Mouse (Mus musculus) heart, postnatal 10 days (tissue): ENCODE results near the gene Gm49396. TPM values are rescaled to one million over a fixed set of nuclear protein-coding genes. Genes with fewer than 3 reads are reported as not detected.
A peak's percentile ranks its signal among the peaks of the same experiment; 100 is the strongest.

ENCODE experiments used
- DNase-seq, 2 experiments: peaks; one replicate each; pipeline ENCODE4 v3.0.0; 2021
- intact Hi-C: fragments of 180-260 bp; cut with DNase I; formaldehyde crosslinking; loops from one replicate; pipeline ENCODE4 v1.15.1; 2025
- total RNA-seq, 2 experiments: library from RNA; stranded (reverse); gene quantifications; 2 replicates each; pipeline ENCODE4 v1.2.3; 2021

Gm49396 gene
- total RNA-seq, 2 experiments from 2014 or later = 1.7 to 1.8 TPM

- intact Hi-C loops = no loop called here
- no peak for DNase-seq
Measured at GRCm38 (mm10) chr7:30585170-30585569, 22.0 kb downstream of the Gm49396 start.

DNA sequence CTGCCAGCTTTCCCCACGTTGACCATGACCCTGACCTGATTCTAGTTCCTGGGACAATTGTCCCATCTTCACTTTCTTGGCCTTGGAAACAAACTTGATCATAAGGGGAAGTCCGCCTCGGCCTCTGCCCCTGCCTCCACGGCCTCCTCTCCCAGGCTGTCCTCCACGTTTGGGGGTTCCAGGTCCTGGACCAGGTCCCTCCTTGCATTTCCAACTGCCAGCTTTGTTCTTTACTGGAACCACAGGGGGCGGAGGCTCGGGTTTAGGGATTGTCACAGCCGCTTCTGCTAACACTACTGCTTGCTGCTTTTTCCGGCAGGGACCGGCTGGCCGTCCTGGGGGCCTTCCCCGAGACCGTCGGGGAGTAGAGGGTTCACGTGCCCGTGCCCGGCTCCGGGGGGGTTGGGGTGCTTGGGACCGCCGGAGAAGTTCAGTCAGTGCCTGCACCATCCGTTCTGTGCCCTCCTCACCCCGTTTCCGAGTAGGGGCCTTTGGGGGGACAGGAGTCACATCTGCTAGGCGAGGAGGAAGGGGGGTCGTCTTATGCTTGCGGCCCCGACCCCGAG is 23.4 kb downstream of the Gm49396 start:
- intact Hi-C loops = loop anchor here (1.0 kb wide), 1 partner anchor 21 kb away; the partner anchor contains the start of gene Igflr1

DNA sequence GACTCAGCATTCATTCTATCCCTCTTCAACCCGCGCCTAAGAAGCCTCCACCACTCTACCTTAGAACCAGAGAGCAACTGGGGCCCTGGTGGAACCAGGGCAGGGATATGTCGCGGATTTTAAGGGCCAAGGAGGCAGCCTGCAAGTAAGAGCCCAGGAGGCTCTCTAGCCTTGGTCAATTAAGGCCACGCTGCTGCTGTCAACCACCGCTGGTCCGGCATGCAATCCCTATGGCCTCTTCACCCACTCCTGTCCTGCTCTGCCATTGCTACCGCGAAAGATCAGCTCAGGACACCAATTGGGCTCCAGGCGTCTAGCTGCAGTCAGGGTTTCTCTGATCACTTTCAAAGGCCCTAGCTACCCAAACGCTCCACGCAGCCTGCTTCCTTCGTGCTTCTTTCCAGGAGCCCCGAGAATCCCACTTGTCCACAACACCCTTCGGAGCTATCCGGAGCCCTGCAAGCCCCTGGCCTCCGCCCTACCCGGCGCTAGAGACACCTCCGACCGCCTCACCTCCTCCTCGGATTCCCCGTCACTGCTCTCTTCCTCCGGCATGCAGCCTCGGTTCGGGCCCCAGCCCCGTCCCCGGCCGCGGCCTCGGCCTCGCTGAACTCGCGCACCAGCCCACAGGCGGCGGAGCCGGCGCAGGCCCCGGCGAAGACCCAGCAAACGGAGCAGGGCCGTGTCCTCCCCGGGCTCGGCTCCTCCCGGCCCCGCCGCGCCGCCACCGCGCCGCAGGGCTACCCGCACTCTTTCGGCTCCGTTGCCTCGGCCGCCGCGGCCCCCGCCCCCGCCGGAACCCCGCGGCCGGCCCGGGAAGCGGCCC is 24.9 kb downstream of the Gm49396 start:
- intact Hi-C loops = loop anchor here (1.0 to 2.0 kb wide), 2 partner anchors 23 to 271 kb away; partner anchors contain the start of gene Igflr1
- peak; percentile 68 to 70 for DNase-seq

More for the DNA sequence above, 23.4 kb downstream of the Gm49396 start:
- no peak for DNase-seq

GRCm38 (mm10) chr7:30588676-30589434 is 25.7 kb downstream of the Gm49396 start, which contains the start of gene Kmt2b:
Gene Kmt2b, minus strand, starts transcription at chr7:30588726.
- peak; percentile 96 to 98 for DNase-seq
- intact Hi-C loops = loop anchor here (1.0 to 2.0 kb wide), 4 partner anchors 19 to 270 kb away; partner anchors contain the start of gene Tmem147

DNA sequence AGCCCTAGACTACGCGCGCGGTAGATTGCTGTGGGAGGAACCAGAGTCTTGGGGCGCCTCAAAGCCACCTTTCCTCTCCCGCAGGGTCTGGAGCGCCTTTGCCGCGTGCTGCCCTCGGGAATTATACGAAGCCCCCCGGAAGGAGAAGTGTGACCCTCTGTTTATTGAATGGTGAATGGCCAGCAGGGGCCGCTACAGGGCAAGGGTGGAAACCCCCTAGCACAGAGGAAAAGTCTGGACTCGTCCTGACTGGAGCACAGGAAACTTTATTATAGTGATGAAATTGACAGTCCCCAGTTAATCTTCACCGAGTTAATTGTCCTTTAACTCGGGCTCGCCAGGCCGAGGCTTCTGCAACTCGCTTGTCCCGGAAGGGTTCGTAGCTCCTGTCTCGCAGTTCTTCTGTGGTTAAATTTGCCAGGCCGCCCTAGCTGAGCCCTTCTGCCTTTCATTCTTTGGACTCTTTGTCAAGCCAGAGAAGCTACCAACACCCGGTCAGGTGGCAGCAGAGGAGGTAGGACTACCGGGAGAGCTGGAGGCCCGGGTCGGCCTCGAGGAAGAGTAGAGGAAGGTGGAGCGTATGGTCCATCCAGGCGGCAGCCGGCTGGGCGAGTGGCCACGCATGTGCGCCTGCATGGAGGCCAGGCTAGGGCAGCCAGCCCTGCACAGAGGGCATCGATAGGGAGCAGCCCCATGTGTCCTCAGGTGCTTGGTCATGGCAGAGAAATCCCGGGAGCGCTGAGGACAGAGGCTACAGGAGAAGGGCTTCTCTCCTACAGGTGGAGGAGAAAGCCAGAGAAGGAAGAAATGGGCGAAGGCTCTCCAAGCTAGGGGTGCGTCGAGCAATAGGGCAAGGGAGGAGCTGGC is 26.5 kb downstream of the Gm49396 start:
- peak; percentile 88 to 92 for DNase-seq
- intact Hi-C loops = loop anchor here (1.0 to 10.0 kb wide), 6 partner anchors 19 to 375 kb away; partner anchors contain the start of gene Tmem147

GRCm38 (mm10) chr7:30590927-30591604 is 27.9 kb downstream of the Gm49396 start:
- intact Hi-C loops = loop anchor here (5.0 to 10.0 kb wide), 2 partner anchors 311 to 374 kb away; no protein-coding TSS in a partner anchor
- DNase-seq = no peak

GRCm38 (mm10) chr7:30591605-30591951 is 28.4 kb downstream of the Gm49396 start:
- DNase-seq = no peak
- intact Hi-C loops = loop anchor here (5.0 to 10.0 kb wide), 2 partner anchors 311 to 373 kb away; no protein-coding TSS in a partner anchor

DNA sequence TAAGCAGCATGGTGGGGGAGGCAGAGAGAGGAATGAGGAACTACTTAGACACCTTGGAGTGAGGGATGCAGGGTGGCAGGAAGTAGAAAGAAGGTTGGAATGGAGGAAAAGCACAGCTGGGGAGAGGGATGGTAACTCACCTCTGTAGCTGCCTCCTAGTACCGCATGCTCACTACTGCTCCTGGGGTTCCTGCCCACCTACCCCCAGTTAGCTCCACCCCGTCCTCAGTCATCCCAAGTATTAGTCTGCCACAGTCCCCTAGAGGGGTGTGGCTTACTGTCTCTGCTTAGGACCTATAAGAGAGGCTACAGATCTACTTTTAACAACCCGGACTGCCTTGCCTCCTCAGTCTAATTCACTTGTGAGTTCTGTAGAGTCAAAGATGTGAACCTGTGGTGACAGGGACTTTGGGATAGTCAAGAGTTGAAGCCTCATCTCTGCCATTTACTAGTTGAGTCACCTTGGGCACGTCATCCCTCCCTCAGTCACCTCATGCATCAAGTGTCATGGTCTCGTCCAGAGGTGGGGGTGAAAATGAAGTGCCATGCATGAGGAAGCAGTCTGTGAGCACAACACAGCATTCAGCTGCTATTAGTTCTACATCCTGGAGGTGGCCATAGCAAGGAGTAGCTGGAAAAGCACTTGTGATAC is 29.8 kb downstream of the Gm49396 start:
- intact Hi-C loops = loop anchor here (5.0 to 10.0 kb wide), 2 partner anchors 309 to 372 kb away; no protein-coding TSS in a partner anchor
- no peak for DNase-seq

DNA sequence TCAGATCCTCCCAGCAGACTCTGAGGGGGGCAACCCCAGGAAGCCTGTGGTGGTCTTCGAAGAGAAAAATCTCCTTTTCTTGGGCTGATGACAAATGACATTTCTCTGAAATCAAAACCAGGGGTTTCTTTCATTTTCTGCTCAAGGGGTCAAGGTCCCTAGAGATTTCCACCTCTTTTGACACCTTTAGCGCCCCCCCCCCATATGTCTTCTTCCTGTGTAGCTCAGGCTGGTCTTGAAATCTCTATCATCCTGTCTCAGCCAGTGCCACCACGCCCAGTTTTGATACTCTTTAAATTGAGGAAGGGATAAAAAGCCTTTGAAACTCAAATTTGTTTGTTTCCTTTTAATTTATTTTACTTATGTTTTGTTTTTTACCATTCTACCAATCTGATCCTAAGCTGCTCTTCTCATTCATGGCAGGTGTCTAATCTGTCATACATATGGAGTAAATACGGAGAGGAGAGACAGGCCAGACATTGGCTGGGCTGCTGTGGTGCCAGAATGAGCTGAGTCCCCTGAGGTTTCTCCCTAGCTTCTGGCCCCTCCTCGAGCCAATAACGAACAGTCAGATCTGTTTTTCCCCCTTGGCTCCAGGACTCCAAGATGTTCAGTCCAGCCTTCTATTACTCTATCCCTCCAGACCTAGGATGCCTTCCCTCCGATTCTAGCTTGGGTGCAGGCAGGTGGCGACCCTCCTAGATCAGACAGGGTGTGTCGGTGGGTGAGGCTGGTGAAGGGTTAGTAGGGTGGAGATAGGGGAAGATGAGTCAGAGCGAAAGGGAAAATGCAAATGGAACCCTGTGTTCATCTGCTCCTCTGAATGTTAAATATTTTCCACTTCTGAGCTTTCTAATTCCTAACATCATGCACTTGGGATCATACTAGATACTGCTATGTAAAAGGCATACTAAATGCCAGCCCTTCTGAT is 30.7 kb downstream of the Gm49396 start:
- no peak for DNase-seq
- intact Hi-C loops = loop anchor here (5.0 to 10.0 kb wide), 2 partner anchors 308 to 371 kb away; no protein-coding TSS in a partner anchor

- intact Hi-C loops = loop anchor here (5.0 to 10.0 kb wide), 2 partner anchors 308 to 370 kb away; no protein-coding TSS in a partner anchor
- no peak for DNase-seq
Measured at GRCm38 (mm10) chr7:30594510-30595024, 31.4 kb downstream of the Gm49396 start.

DNA sequence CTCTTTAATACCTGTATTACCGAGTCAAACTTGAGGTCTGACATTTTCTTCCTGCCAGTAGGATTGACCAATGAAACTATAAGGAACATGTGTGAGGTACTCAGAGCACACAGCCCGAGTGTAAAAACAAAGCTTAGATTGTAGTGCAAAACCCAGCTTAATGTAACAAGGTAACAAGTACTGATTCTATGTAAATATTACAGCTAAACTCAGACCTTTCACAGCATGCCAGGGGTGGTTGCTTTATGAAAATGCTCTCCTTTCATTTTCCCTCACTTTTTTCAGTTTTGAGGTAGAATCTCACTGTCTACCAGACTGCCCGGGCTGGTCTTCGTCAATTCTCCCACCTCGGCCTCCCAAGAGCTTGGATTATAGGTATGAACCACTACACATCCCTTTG is 32.9 kb downstream of the Gm49396 start:
- DNase-seq = no peak
- intact Hi-C loops = loop anchor here (10.0 kb wide), 1 partner anchor 369 kb away; no protein-coding TSS in a partner anchor

- no peak for DNase-seq
- intact Hi-C loops = loop anchor here (10.0 kb wide), 1 partner anchor 368 kb away; no protein-coding TSS in a partner anchor
Measured at GRCm38 (mm10) chr7:30596811-30597210, 33.7 kb downstream of the Gm49396 start.

GRCm38 (mm10) chr7:30598786-30599185 is 35.6 kb downstream of the Gm49396 start, which contains the start of gene Zbtb32:
Gene Zbtb32, minus strand, starts transcription at chr7:30598909.
- intact Hi-C loops = loop anchor here (10.0 kb wide), 1 partner anchor 366 kb away; no protein-coding TSS in a partner anchor
- no peak for DNase-seq

- intact Hi-C loops = loop anchor here (10.0 kb wide), 1 partner anchor 365 kb away; no protein-coding TSS in a partner anchor
Measured at GRCm38 (mm10) chr7:30599933-30600353, 36.8 kb downstream of the Gm49396 start.

DNA sequence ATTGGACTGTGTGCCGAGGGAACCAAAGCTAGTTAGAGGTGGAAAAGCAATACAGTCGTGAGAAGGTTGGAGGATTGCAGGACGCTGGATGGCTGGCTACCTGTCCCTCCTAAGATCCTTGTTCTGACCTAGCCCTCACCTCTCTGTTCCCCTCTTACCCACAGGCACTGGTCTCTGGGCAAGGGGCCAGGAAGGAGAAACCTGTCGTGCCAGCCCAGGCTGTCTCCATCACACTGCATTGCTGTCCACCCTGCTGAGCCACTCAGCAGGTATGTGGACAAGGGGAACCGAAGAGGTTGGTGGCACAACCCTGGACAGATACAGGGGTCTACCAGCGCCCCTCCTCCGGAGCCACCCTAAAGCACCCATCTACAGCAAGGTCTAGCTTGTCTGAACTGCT is 37.5 kb downstream of the Gm49396 start:
- no peak for DNase-seq
- intact Hi-C loops = no loop called here

More at GRCm38 (mm10) chr7:30599933-30600353, 36.8 kb downstream of the Gm49396 start:
- DNase-seq = peak; percentile 93

- intact Hi-C loops = no loop called here
- no peak for DNase-seq
Measured at GRCm38 (mm10) chr7:30602583-30602982, 39.4 kb downstream of the Gm49396 start.

DNA sequence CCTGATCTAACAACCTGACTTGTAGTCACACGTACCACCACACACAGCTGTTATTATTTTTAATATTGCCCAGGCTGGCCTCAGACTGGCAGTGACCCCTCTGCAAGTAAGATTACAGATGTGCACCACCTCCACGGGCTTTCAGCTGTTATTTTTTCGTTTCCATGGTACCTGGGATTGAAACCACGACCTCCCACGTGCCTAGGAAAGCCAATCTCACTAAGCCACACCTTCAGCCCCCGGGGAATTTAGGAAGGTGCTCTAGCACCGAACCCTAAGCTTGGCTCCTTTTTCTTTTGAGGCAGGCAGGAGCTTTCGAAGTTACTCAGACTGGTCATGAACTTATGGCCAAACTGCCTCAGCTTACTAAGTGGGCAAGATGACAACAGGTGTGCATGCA is 41.3 kb downstream of the Gm49396 start:
- no peak for DNase-seq
- intact Hi-C loops = no loop called here
